Mouse (Mus musculus): Measurements from ENCODE around the gene Tpsg1. TPM values are rescaled to one million over a fixed set of nuclear protein-coding genes. Genes with fewer than 3 reads are reported as not detected.
A peak's percentile ranks its signal among the peaks of the same experiment; 100 is the strongest.

Tpsg1 gene
- polyA plus RNA-seq, 1 experiment, result 0.17 TPM

DNA sequence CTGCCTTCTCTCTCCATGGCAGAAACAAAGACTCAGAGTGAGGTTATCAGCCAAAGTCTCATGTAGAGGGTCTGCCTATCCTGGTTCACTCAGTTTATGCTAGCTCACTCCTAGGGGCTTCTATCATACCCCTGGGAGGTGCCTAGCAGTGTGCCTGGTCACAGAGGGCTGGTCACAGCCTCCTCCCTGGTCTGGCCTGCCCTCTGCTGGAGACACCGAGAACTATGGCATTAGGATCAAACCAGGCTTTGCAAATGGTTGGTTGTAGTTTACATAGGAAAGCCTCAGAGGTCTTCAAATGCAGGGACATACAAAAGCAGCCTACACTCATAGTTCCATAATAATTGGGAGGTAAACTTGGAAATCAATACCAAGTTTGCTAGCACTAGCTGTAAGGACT lies 5.3 kb upstream of the Tpsg1 start:
- TF ChIP-seq CTCF (IDR thresholded peaks at IDR 0.05; ENCODE audit: insufficient read depth, low read length) (peak; percentile 74), POLR2A (IDR thresholded peaks at IDR 0.05; ENCODE audit: borderline replicate concordance, extremely low read depth, low read depth, low read length) (no peak)
- no peak overlapping the region for H3K4me3 ChIP-seq (replicated peaks; ENCODE audit: extremely low read depth, low read depth, low read length)
- H3K4me1 ChIP-seq (ENCODE audit: control insufficient read depth, insufficient read depth, low read length), result no peaks in the 10 kb centered on the region
- WGBS, result 0% methylated on average over 1 of the region's 1 CpGs
- DNase-seq, result peak; percentile 9

DNA sequence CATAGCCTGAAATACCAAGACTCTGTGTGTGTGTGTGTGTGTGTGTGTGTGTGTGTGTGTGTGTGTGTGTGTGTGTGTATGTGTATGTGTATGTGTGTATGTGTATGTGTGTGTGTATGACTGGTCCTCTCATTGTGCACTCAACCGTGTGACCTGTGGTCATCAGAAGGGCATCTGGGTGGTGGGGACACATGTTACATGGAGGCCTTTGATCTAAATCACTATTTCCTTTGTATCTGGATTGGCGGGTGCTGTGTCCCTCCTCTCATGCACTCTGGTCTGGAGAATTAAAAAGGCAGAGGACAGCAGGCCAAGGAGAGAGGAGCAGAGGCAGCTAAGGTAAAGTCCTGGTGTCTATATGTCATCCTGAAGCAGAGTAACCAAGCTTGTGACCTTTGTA lies 3.1 kb upstream of the Tpsg1 start, which contains the start of gene Tpsb2:
Gene Tpsb2 (plus strand): TSS at position 301 of the 400 bp plus-strand sequence.
- H3K4me1 ChIP-seq (ENCODE audit: control insufficient read depth, insufficient read depth, low read length), result no peaks in the 10 kb centered on the region
- H3K4me3 ChIP-seq (replicated peaks; ENCODE audit: extremely low read depth, low read depth, low read length), result no peak within 1 kb of the TSS
- no peak for DNase-seq
- WGBS, result 63% methylated on average over 2 of the region's 2 CpGs
- TF ChIP-seq CTCF (IDR thresholded peaks at IDR 0.05; ENCODE audit: insufficient read depth, low read length) (no peak), POLR2A (IDR thresholded peaks at IDR 0.05; ENCODE audit: borderline replicate concordance, extremely low read depth, low read depth, low read length) (no peak)

DNA sequence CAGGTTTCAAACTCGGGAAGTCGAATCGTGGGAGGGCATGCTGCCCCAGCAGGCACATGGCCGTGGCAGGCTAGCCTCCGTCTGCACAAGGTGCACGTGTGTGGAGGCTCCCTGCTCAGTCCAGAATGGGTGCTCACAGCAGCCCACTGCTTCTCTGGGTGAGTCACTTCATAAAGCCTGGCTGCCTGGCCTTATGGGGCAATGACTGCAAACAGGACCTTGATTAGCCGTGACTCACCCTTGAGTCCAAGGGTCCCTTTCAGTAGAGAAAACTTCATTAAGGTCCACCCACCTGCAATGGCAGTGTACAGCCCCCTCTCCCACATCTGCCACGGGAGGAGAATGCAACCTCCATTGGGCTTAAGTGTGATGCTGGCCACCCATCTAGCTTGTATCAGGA lies 3.4 kb downstream of the Tpsg1 start:
- H3K4me1 ChIP-seq (ENCODE audit: control insufficient read depth, insufficient read depth, low read length), result no peaks in the 10 kb centered on the region
- no peak for TF ChIP-seq POLR2A (IDR thresholded peaks at IDR 0.05; ENCODE audit: borderline replicate concordance, extremely low read depth, low read depth, low read length)
- TF ChIP-seq CTCF (IDR thresholded peaks at IDR 0.05; ENCODE audit: insufficient read depth, low read length), result no peak
- WGBS, result 69% methylated on average over 8 of the region's 8 CpGs
- DNase-seq, result no peak
- no peak overlapping the region for H3K4me3 ChIP-seq (replicated peaks; ENCODE audit: extremely low read depth, low read depth, low read length)

- Histone ChIP-seq H3K4me1 (ENCODE audit: control insufficient read depth, insufficient read depth, low read length) (no peaks in the 10 kb centered on the region), H3K4me3 (replicated peaks; ENCODE audit: extremely low read depth, low read depth, low read length) (no peak overlapping the region)
- TF ChIP-seq POLR2A (IDR thresholded peaks at IDR 0.05; ENCODE audit: borderline replicate concordance, extremely low read depth, low read depth, low read length) (no peak), CTCF (IDR thresholded peaks at IDR 0.05; ENCODE audit: insufficient read depth, low read length) (0 out of 2 replicates have a peak, but pooled peaks have one; percentile 5)
- 36% methylated on average over 9 of the region's 9 CpGs for WGBS
- DNase-seq, result peak; percentile 7
These were observed 4.9 kb downstream of the Tpsg1 start for GRCm38 (mm10) chr17:25374011-25374410.

DNA sequence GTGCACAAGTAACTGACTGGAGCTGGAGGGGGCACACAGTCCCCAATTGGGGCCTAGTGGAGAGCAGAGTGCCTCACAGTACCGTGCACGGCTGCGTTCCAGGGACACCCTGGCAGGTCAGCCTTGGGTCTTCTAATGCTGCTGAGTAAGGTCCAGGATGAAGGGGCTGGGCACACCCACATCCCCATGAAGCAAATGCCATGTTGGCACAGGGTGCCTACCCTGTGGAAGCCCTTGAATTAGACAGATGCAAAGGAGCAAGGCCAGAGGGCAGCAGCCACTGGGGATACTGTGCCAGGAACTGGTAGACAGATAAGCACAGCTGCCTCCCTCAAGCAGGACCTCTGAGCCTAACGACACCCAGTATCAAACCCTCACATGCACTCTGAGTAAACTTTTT lies 25.5 kb downstream of the Tpsg1 start:
- WGBS, result 80% methylated on average over 4 of the region's 4 CpGs
- no peak for DNase-seq
- Histone ChIP-seq H3K4me3 (replicated peaks; ENCODE audit: extremely low read depth, low read depth, low read length) (no peak overlapping the region), H3K4me1 (ENCODE audit: control insufficient read depth, insufficient read depth, low read length) (no peaks in the 10 kb centered on the region)
- TF ChIP-seq POLR2A (IDR thresholded peaks at IDR 0.05; ENCODE audit: borderline replicate concordance, extremely low read depth, low read depth, low read length), result no peak
- no peak for TF ChIP-seq CTCF (IDR thresholded peaks at IDR 0.05; ENCODE audit: insufficient read depth, low read length)

DNA sequence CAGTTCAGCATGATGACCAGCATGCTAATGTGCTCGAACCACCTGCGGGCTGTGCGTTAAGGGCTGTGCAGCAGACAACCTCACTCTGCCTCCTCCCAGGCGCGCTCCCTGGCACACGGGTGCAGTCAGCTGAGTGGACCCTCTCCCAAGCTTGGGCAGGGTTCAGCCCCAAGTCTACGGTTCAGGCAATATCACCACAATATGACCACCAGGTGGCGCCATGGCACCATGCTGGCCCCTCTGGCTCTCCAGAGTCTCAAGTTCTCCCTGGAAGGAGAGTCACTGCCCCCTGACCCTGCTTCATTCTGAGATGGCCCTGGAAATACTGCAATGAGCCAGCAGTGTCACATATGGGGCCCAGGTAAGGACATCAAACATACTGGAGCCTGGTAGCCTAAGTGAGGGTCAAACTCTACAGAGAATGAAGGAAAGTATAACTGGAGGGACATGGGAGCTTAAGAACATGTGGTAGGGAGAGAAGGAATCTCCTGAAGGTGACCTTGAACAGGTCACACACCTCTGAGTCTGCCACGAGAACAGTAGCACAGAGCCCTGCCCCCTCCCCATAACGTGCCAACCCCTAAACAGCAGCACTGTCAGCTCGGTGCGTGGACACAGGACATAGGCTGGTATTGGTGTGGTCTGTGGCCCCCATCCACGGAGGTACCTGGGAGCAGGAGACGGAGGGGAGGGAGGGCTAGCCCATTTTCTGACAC lies 28.9 kb downstream of the Tpsg1 start:
- Histone ChIP-seq H3K4me1 (ENCODE audit: control insufficient read depth, insufficient read depth, low read length) (no peaks in the 10 kb centered on the region), H3K4me3 (replicated peaks; ENCODE audit: extremely low read depth, low read depth, low read length) (no peak overlapping the region)
- peak; percentile 70 for DNase-seq
- TF ChIP-seq POLR2A (IDR thresholded peaks at IDR 0.05; ENCODE audit: borderline replicate concordance, extremely low read depth, low read depth, low read length) (no peak), CTCF (IDR thresholded peaks at IDR 0.05; ENCODE audit: insufficient read depth, low read length) (peak; percentile 81)
- WGBS, result 33% methylated on average over 14 of the region's 14 CpGs

DNA sequence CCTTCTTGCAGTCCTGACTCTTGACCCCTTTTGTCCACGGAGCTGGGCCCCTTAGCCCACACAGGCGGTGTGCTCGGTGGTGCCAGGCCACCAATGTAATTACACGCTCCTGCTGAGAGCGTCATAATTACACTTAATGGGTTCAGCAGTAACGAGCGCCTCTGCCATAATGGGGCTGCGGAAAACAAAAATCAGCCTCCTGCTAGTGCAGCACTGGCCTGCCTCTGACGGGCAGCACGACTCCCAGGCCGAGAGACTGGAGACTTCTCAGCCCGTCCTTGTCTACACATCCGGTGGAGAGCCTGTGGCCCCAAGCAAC lies 29.4 kb downstream of the Tpsg1 start:
- 75% methylated on average over 13 of the region's 13 CpGs for WGBS
- no peak for DNase-seq

DNA sequence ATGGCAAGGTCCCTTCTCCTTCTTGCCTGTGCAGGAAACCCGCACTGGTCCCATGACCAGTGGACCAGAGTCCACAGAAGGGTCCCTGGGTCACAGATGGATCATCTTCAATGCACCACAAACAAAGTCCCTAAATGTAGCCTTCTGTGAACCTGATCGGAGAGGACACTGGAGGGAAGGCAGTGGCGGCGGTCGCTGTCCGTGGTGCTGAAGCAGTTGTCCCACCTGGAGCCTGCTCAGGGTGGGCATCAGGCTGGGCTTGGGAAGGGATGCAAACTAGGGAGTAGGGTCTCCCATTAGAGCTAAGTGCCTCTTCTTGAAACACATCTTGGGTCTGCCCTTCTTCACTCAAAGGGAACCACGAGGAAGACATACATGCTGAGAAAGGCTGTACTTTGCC lies 31.4 kb downstream of the Tpsg1 start:
- H3K4me3 ChIP-seq (replicated peaks; ENCODE audit: extremely low read depth, low read depth, low read length), result no peak overlapping the region
- peak; percentile 21 for DNase-seq
- TF ChIP-seq CTCF (IDR thresholded peaks at IDR 0.05; ENCODE audit: insufficient read depth, low read length) (no peak), POLR2A (IDR thresholded peaks at IDR 0.05; ENCODE audit: borderline replicate concordance, extremely low read depth, low read depth, low read length) (no peak)
- H3K4me1 ChIP-seq (ENCODE audit: control insufficient read depth, insufficient read depth, low read length), result no peaks in the 10 kb centered on the region
- 8% methylated on average over 7 of the region's 7 CpGs for WGBS

More for the DNA sequence above, 29.4 kb downstream of the Tpsg1 start:
- H3K4me3 ChIP-seq (replicated peaks; ENCODE audit: extremely low read depth, low read depth, low read length), result no peak overlapping the region
- TF ChIP-seq POLR2A (IDR thresholded peaks at IDR 0.05; ENCODE audit: borderline replicate concordance, extremely low read depth, low read depth, low read length) (no peak), CTCF (IDR thresholded peaks at IDR 0.05; ENCODE audit: insufficient read depth, low read length) (no peak)
- H3K4me1 ChIP-seq (ENCODE audit: control insufficient read depth, insufficient read depth, low read length), result no peaks in the 10 kb centered on the region

DNA sequence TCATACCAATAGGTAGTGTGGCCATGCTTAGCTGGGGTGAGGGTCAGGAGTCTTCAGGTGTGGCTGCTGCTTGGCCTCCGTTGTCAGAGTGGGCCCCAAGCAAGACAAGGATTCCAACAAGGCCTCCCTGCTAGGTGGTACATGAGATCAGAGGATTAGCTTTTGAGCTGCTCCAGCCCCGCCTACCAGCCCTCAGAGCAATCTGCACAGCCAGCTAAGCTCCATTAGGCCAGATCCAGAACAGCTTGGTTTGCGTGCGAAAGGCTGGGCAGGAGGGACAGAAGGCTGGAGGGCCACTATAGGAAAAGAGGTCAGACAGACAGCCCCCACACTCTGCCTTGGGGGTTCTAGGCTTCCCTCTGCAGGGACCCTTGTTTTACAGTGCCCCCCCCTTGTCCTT lies 32.4 kb downstream of the Tpsg1 start:
- no peak for DNase-seq
- WGBS, result 54% methylated on average over 4 of the region's 4 CpGs
- no peak overlapping the region for H3K4me3 ChIP-seq (replicated peaks; ENCODE audit: extremely low read depth, low read depth, low read length)
- no peaks in the 10 kb centered on the region for H3K4me1 ChIP-seq (ENCODE audit: control insufficient read depth, insufficient read depth, low read length)
- TF ChIP-seq POLR2A (IDR thresholded peaks at IDR 0.05; ENCODE audit: borderline replicate concordance, extremely low read depth, low read depth, low read length) (no peak), CTCF (IDR thresholded peaks at IDR 0.05; ENCODE audit: insufficient read depth, low read length) (no peak)

- H3K4me1 ChIP-seq (ENCODE audit: control insufficient read depth, insufficient read depth, low read length), result no peaks in the 10 kb centered on the region
- TF ChIP-seq POLR2A (IDR thresholded peaks at IDR 0.05; ENCODE audit: borderline replicate concordance, extremely low read depth, low read depth, low read length) (no peak), CTCF (IDR thresholded peaks at IDR 0.05; ENCODE audit: insufficient read depth, low read length) (no peak)
- DNase-seq, result no peak
- no peak overlapping the region for H3K4me3 ChIP-seq (replicated peaks; ENCODE audit: extremely low read depth, low read depth, low read length)
- 81% methylated on average over 13 of the region's 13 CpGs for WGBS
These were observed 33.2 kb downstream of the Tpsg1 start for GRCm38 (mm10) chr17:25402224-25402623.
